Mouse (Mus musculus) retina, postnatal 7 days (tissue): ENCODE measurements around the gene Mt3.

Experiments used
- DNase-seq: peaks from one replicate; pipeline ENCODE4 v3.0.0-alpha.2; 2012; ENCODE audit warnings: low read depth, low spot score

The Mt3 gene

GRCm38 (mm10) chr8:94184357-94184843, 32.0 kb downstream of the Mt3 start:
- no peak for DNase-seq

GRCm38 (mm10) chr8:94185791-94186190, 33.4 kb downstream of the Mt3 start:
- no peak for DNase-seq

GRCm38 (mm10) chr8:94186542-94186941, 34.1 kb downstream of the Mt3 start:
- DNase-seq, result peak; percentile 41

GRCm38 (mm10) chr8:94187290-94188002, 35.0 kb downstream of the Mt3 start:
- no peak for DNase-seq

- DNase-seq, result no peak
Observed at GRCm38 (mm10) chr8:94189275-94190031, 37.0 kb downstream of the Mt3 start.

GRCm38 (mm10) chr8:94191101-94191691, 38.8 kb downstream of the Mt3 start:
- no peak for DNase-seq

- no peak for DNase-seq
Observed at GRCm38 (mm10) chr8:94192926-94193325, 40.5 kb downstream of the Mt3 start.

- no peak for DNase-seq
Observed at GRCm38 (mm10) chr8:94194591-94195223, 42.3 kb downstream of the Mt3 start.

- DNase-seq, result peak; percentile 72
Observed at GRCm38 (mm10) chr8:94199202-94199869, 46.9 kb downstream of the Mt3 start.
